Mouse (Mus musculus): Measurements from ENCODE around the gene Tnik. TPM values are rescaled to one million over a fixed set of nuclear protein-coding genes. Genes with fewer than 3 reads are reported as not detected.

Gene Tnik
- polyA plus RNA-seq, 1 experiment = 0.21 TPM

- no peak overlapping the region for H3K4me3 ChIP-seq (ENCODE audit: insufficient read depth, poor library complexity, severe bottlenecking)
- no peaks in the 10 kb centered on the region for H3K36me3 ChIP-seq (ENCODE audit: control insufficient read depth, insufficient read depth)
- no peaks in the 10 kb centered on the region for H3K79me3 ChIP-seq (ENCODE audit: low read depth)
- H3ac ChIP-seq (ENCODE audit: control insufficient read depth, insufficient read length, low read depth) = no peak overlapping the region
- no peak for TF ChIP-seq FOSL1 (IDR thresholded peaks at IDR 0.05; ENCODE audit: insufficient read depth, low read length, poor library complexity, severe bottlenecking)
- TF ChIP-seq CEBPB (IDR thresholded peaks at IDR 0.05; ENCODE audit: low read depth) = no peak
- TF ChIP-seq MYOD1 (IDR thresholded peaks at IDR 0.05; ENCODE audit: control insufficient read depth, insufficient read length, low read depth) = no peak
- TF ChIP-seq MYOG (IDR thresholded peaks at IDR 0.05; ENCODE audit: control insufficient read depth, extremely low read depth, insufficient read length) = no peak
- no peak for TF ChIP-seq CTCF (IDR thresholded peaks at IDR 0.05; ENCODE audit: control insufficient read depth, insufficient read depth, insufficient read length)
- TF ChIP-seq USF1 (IDR thresholded peaks at IDR 0.05; ENCODE audit: low read depth) = no peak
- TF ChIP-seq MAX (IDR thresholded peaks at IDR 0.05) = no peak
- no peaks in the 10 kb centered on the region for H3K79me2 ChIP-seq (ENCODE audit: control insufficient read depth, insufficient read depth)
- H3K27me3 ChIP-seq (ENCODE audit: control insufficient read depth, insufficient read depth, insufficient read length) = no peaks in the 10 kb centered on the region
Measured at GRCm38 (mm10) chr3:28374738-28375510, 111.9 kb downstream of the Tnik start.

GRCm38 (mm10) chr3:28380224-28380623 lies 117.2 kb downstream of the Tnik start:
- TF ChIP-seq CTCF (IDR thresholded peaks at IDR 0.05; ENCODE audit: control insufficient read depth, insufficient read depth, insufficient read length) = no peak
- no peak for TF ChIP-seq USF1 (IDR thresholded peaks at IDR 0.05; ENCODE audit: low read depth)
- no peak for TF ChIP-seq MYOG (IDR thresholded peaks at IDR 0.05; ENCODE audit: control insufficient read depth, extremely low read depth, insufficient read length)
- no peak for TF ChIP-seq MYOD1 (IDR thresholded peaks at IDR 0.05; ENCODE audit: control insufficient read depth, insufficient read length, low read depth)
- no peak for TF ChIP-seq MAX (IDR thresholded peaks at IDR 0.05)
- no peak for TF ChIP-seq CEBPB (IDR thresholded peaks at IDR 0.05; ENCODE audit: low read depth)
- TF ChIP-seq FOSL1 (IDR thresholded peaks at IDR 0.05; ENCODE audit: insufficient read depth, low read length, poor library complexity, severe bottlenecking) = no peak
- H3K36me3 ChIP-seq (ENCODE audit: control insufficient read depth, insufficient read depth) = no peaks in the 10 kb centered on the region
- no peaks in the 10 kb centered on the region for H3K27me3 ChIP-seq (ENCODE audit: control insufficient read depth, insufficient read depth, insufficient read length)
- H3K4me3 ChIP-seq (ENCODE audit: insufficient read depth, poor library complexity, severe bottlenecking) = no peak overlapping the region
- H3K79me2 ChIP-seq (ENCODE audit: control insufficient read depth, insufficient read depth) = no peaks in the 10 kb centered on the region
- H3K79me3 ChIP-seq (ENCODE audit: low read depth) = no peaks in the 10 kb centered on the region
- H3ac ChIP-seq (ENCODE audit: control insufficient read depth, insufficient read length, low read depth) = no peak overlapping the region

- Histone ChIP-seq H3K36me3 (ENCODE audit: control insufficient read depth, insufficient read depth) (no peaks in the 10 kb centered on the region), H3K79me2 (ENCODE audit: control insufficient read depth, insufficient read depth) (no peaks in the 10 kb centered on the region), H3K4me3 (ENCODE audit: insufficient read depth, poor library complexity, severe bottlenecking) (no peak overlapping the region), H3ac (ENCODE audit: control insufficient read depth, insufficient read length, low read depth) (no peak overlapping the region), H3K27me3 (ENCODE audit: control insufficient read depth, insufficient read depth, insufficient read length) (no peaks in the 10 kb centered on the region), H3K79me3 (ENCODE audit: low read depth) (no peaks in the 10 kb centered on the region)
- TF ChIP-seq FOSL1 (IDR thresholded peaks at IDR 0.05; ENCODE audit: insufficient read depth, low read length, poor library complexity, severe bottlenecking) (no peak), MYOD1 (IDR thresholded peaks at IDR 0.05; ENCODE audit: control insufficient read depth, insufficient read length, low read depth) (no peak), MYOG (IDR thresholded peaks at IDR 0.05; ENCODE audit: control insufficient read depth, extremely low read depth, insufficient read length) (no peak), CEBPB (IDR thresholded peaks at IDR 0.05; ENCODE audit: low read depth) (no peak), MAX (IDR thresholded peaks at IDR 0.05) (no peak), USF1 (IDR thresholded peaks at IDR 0.05; ENCODE audit: low read depth) (no peak), CTCF (IDR thresholded peaks at IDR 0.05; ENCODE audit: control insufficient read depth, insufficient read depth, insufficient read length) (no peak)
Measured at GRCm38 (mm10) chr3:28383526-28384126, 120.6 kb downstream of the Tnik start.

GRCm38 (mm10) chr3:28385199-28385975 lies 122.4 kb downstream of the Tnik start:
- Histone ChIP-seq H3ac (ENCODE audit: control insufficient read depth, insufficient read length, low read depth) (no peak overlapping the region), H3K27me3 (ENCODE audit: control insufficient read depth, insufficient read depth, insufficient read length) (no peaks in the 10 kb centered on the region), H3K36me3 (ENCODE audit: control insufficient read depth, insufficient read depth) (no peaks in the 10 kb centered on the region), H3K4me3 (ENCODE audit: insufficient read depth, poor library complexity, severe bottlenecking) (no peak overlapping the region), H3K79me3 (ENCODE audit: low read depth) (no peaks in the 10 kb centered on the region), H3K79me2 (ENCODE audit: control insufficient read depth, insufficient read depth) (no peaks in the 10 kb centered on the region)
- TF ChIP-seq CEBPB (IDR thresholded peaks at IDR 0.05; ENCODE audit: low read depth) = no peak
- no peak for TF ChIP-seq MYOG (IDR thresholded peaks at IDR 0.05; ENCODE audit: control insufficient read depth, extremely low read depth, insufficient read length)
- no peak for TF ChIP-seq FOSL1 (IDR thresholded peaks at IDR 0.05; ENCODE audit: insufficient read depth, low read length, poor library complexity, severe bottlenecking)
- TF ChIP-seq MYOD1 (IDR thresholded peaks at IDR 0.05; ENCODE audit: control insufficient read depth, insufficient read length, low read depth) = no peak
- no peak for TF ChIP-seq USF1 (IDR thresholded peaks at IDR 0.05; ENCODE audit: low read depth)
- TF ChIP-seq CTCF (IDR thresholded peaks at IDR 0.05; ENCODE audit: control insufficient read depth, insufficient read depth, insufficient read length) = no peak
- no peak for TF ChIP-seq MAX (IDR thresholded peaks at IDR 0.05)

GRCm38 (mm10) chr3:28388540-28388939 lies 125.5 kb downstream of the Tnik start:
- Histone ChIP-seq H3K27me3 (ENCODE audit: control insufficient read depth, insufficient read depth, insufficient read length) (no peaks in the 10 kb centered on the region), H3K79me3 (ENCODE audit: low read depth) (no peaks in the 10 kb centered on the region), H3K79me2 (ENCODE audit: control insufficient read depth, insufficient read depth) (no peaks in the 10 kb centered on the region), H3ac (ENCODE audit: control insufficient read depth, insufficient read length, low read depth) (no peak overlapping the region), H3K36me3 (ENCODE audit: control insufficient read depth, insufficient read depth) (no peaks in the 10 kb centered on the region), H3K4me3 (ENCODE audit: insufficient read depth, poor library complexity, severe bottlenecking) (no peak overlapping the region)
- no peak for TF ChIP-seq MAX (IDR thresholded peaks at IDR 0.05)
- no peak for TF ChIP-seq CEBPB (IDR thresholded peaks at IDR 0.05; ENCODE audit: low read depth)
- no peak for TF ChIP-seq MYOG (IDR thresholded peaks at IDR 0.05; ENCODE audit: control insufficient read depth, extremely low read depth, insufficient read length)
- no peak for TF ChIP-seq CTCF (IDR thresholded peaks at IDR 0.05; ENCODE audit: control insufficient read depth, insufficient read depth, insufficient read length)
- TF ChIP-seq MYOD1 (IDR thresholded peaks at IDR 0.05; ENCODE audit: control insufficient read depth, insufficient read length, low read depth) = no peak
- TF ChIP-seq USF1 (IDR thresholded peaks at IDR 0.05; ENCODE audit: low read depth) = no peak
- no peak for TF ChIP-seq FOSL1 (IDR thresholded peaks at IDR 0.05; ENCODE audit: insufficient read depth, low read length, poor library complexity, severe bottlenecking)

Data from C2C12 (cell line).